Mouse (Mus musculus) kidney, embryonic 14.5 days (tissue): Measurements from ENCODE around the gene Tgfb1. TPM values are rescaled to one million over a fixed set of nuclear protein-coding genes. Genes with fewer than 3 reads are reported as not detected.

Experiments used
- ATAC-seq: fragments of 200-750 bp; cut with Nextera tagmentation; 2 replicates; pipeline ENCODE4 v1.8.0; 2017; ENCODE audit warnings: moderate number of reproducible peaks, mild to moderate bottlenecking, moderate TSS enrichment, moderate library complexity; ENCODE audit not compliant: low FRiP score, low TSS enrichment
- H3K27ac ChIP-seq: fragments of 300-500 bp; sonication (generic); 2 replicates; pipeline ENCODE4 v1.5.1; 2014; ENCODE audit warnings: low read depth, mild to moderate bottlenecking, low read length, moderate library complexity, mixed read lengths
- H3K27me3 ChIP-seq: fragments of 300-500 bp; sonication (generic); 2 replicates; pipeline ENCODE4 v1.6.1; 2014; ENCODE audit warnings: mild to moderate bottlenecking, low read length; ENCODE audit not compliant: control insufficient read depth, insufficient read depth
- H3K36me3 ChIP-seq: fragments of 300-500 bp; sonication (generic); 2 replicates; pipeline ENCODE4 v1.6.1; 2014; ENCODE audit warnings: low read length, mixed read lengths; ENCODE audit not compliant: control insufficient read depth, insufficient read depth
- H3K4me1 ChIP-seq: fragments of 300-500 bp; sonication (generic); 2 replicates; pipeline ENCODE4 v1.6.1; 2014; ENCODE audit warnings: low read length, mixed read lengths; ENCODE audit not compliant: control insufficient read depth, insufficient read depth
- H3K4me2 ChIP-seq: fragments of 300-500 bp; sonication (generic); replicated peaks from 2 replicates; pipeline ENCODE4 v1.6.1; 2014; ENCODE audit warnings: low read depth, mild to moderate bottlenecking, low read length
- H3K4me3 ChIP-seq: fragments of 300-500 bp; sonication (generic); 2 replicates; pipeline ENCODE4 v1.5.1; 2014; ENCODE audit warnings: mild to moderate bottlenecking, low read length
- H3K9ac ChIP-seq: fragments of 300-500 bp; sonication (generic); 2 replicates; pipeline ENCODE4 v1.6.1; 2014; ENCODE audit warnings: low read depth, mild to moderate bottlenecking, low read length, moderate library complexity
- H3K9me3 ChIP-seq: fragments of 300-500 bp; sonication (generic); 2 replicates; pipeline ENCODE4 v1.6.1; 2016; ENCODE audit warnings: low read length; ENCODE audit not compliant: control insufficient read depth
- WGBS: fragments of 180-500 bp; shearing (Covaris S2); extraction: QIAGEN DNeasy Blood & Tissue Kit; methylation state at CpG from one replicate; pipeline ENCODE4 v1.1.7; 2014; 5-methylcytosine and 5-hydroxymethylcytosine counted together
- polyA plus RNA-seq: library from polyadenylated mRNA; unstranded; fragments of >200 nt; fragmentation: Nextera tagmentation; extraction: Ambion mirVana; gene quantifications from 2 replicates; pipeline ENCODE4 v1.2.1, GENCODE M21; 2014

Gene Tgfb1
- polyA plus RNA-seq, 1 experiment from 2014 or later = 5.1 TPM

- H3K36me3 ChIP-seq = peaks cover 98% of the 10 kb centered on the region
- no peak overlapping the region for H3K4me2 ChIP-seq
- ATAC-seq = no peak
- no peak overlapping the region for H3K9ac ChIP-seq
- no peaks in the 10 kb centered on the region for H3K4me1 ChIP-seq
- no peaks in the 10 kb centered on the region for H3K27me3 ChIP-seq
- H3K4me3 ChIP-seq = no peak overlapping the region
- no peaks in the 10 kb centered on the region for H3K9me3 ChIP-seq
- WGBS = 52% methylated on average over 2 of the region's 2 CpGs
- no peak overlapping the region for H3K27ac ChIP-seq
These were observed 42.6 kb downstream of the Tgfb1 start for GRCm38 (mm10) chr7:25729396-25729795.

DNA sequence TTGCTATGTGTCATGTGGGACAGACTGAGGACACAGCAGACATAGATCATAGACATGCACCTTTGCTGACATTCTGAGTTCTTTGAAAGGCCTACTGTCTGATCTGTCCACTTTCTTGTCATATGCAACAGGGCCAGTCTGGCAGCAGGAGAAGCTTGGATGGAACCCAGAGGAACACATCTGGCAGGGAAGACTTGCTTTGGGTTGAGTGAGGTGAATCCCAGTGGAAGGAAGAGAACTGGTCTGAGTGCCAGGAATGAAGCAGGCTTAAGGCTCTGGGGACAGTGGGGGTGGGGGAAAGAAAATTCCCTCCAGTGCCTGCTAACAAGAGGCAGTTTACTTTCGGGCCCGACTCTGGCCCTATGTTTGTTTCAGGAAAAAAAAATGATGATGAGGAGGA is 43.1 kb downstream of the Tgfb1 start:
- H3K36me3 ChIP-seq = peaks cover 98% of the 10 kb centered on the region
- ATAC-seq = no peak
- H3K4me3 ChIP-seq = no peak overlapping the region
- H3K9me3 ChIP-seq = no peaks in the 10 kb centered on the region
- no peak overlapping the region for H3K9ac ChIP-seq
- no peaks in the 10 kb centered on the region for H3K27me3 ChIP-seq
- H3K27ac ChIP-seq = no peak overlapping the region
- H3K4me1 ChIP-seq = no peaks in the 10 kb centered on the region
- no peak overlapping the region for H3K4me2 ChIP-seq
- WGBS = 96% methylated on average over 2 of the region's 2 CpGs

- Histone ChIP-seq H3K9me3 (no peaks in the 10 kb centered on the region), H3K9ac (no peak overlapping the region), H3K4me3 (no peak overlapping the region), H3K4me2 (no peak overlapping the region), H3K27me3 (no peaks in the 10 kb centered on the region), H3K27ac (no peak overlapping the region), H3K36me3 (peaks cover 98% of the 10 kb centered on the region), H3K4me1 (no peaks in the 10 kb centered on the region)
- ATAC-seq = no peak
- 91% methylated on average over 8 of the region's 8 CpGs for WGBS
These were observed 44.7 kb downstream of the Tgfb1 start for GRCm38 (mm10) chr7:25731294-25732055.

- no peak for ATAC-seq
- no peak overlapping the region for H3K27ac ChIP-seq
- H3K36me3 ChIP-seq = peaks cover 98% of the 10 kb centered on the region
- no peak overlapping the region for H3K4me2 ChIP-seq
- no peaks in the 10 kb centered on the region for H3K27me3 ChIP-seq
- no peaks in the 10 kb centered on the region for H3K4me1 ChIP-seq
- no peak overlapping the region for H3K9ac ChIP-seq
- no peak overlapping the region for H3K4me3 ChIP-seq
- WGBS = 77% methylated on average over 4 of the region's 4 CpGs
- no peaks in the 10 kb centered on the region for H3K9me3 ChIP-seq
These were observed 48.2 kb downstream of the Tgfb1 start for GRCm38 (mm10) chr7:25734991-25735390.

DNA sequence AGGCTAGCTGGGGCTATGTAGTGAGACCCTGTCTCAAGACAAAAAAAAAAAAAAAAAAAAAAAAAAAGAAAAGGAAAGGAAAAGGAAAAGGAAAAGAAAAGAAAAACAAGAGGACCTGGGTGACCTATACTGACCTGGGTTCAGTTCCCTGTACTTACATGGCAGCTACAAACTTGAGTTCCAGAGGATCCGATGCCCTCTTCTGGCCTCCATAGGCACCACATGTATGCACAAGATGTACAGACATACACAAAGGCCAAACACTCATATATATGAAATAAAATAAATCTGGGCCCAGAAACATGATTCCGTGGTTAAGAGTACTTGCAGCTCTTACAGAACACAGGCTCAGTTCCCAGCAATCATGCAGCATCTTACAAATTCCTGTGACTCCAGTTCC is 50.1 kb downstream of the Tgfb1 start:
- no peak overlapping the region for H3K9ac ChIP-seq
- H3K27me3 ChIP-seq = no peaks in the 10 kb centered on the region
- WGBS = 98% methylated on average over 2 of the region's 2 CpGs
- H3K4me1 ChIP-seq = no peaks in the 10 kb centered on the region
- H3K4me3 ChIP-seq = no peak overlapping the region
- H3K27ac ChIP-seq = no peak overlapping the region
- peaks cover 99% of the 10 kb centered on the region for H3K36me3 ChIP-seq
- no peak overlapping the region for H3K4me2 ChIP-seq
- no peak for ATAC-seq
- H3K9me3 ChIP-seq = no peaks in the 10 kb centered on the region

DNA sequence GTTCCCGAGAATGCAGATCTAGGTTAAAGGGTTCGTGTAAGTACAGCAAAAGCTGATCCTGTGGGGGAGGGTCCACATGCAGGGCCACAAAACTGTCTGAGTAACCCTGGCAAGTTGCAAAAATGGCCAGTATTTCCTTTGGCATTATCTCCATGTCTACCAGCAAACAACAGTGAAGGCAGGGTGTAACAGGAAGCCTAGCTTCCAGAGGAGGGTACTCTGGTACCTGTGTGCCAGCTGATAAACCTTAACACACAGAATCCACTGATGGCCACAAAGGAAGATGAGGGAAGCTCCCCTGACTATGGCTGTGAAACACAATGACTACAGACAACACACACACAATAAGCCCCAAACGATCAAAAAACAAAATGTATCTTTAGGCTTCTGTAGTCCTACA is 51.5 kb downstream of the Tgfb1 start:
- no peak for ATAC-seq
- no peaks in the 10 kb centered on the region for H3K27me3 ChIP-seq
- no peak overlapping the region for H3K9ac ChIP-seq
- H3K9me3 ChIP-seq = no peaks in the 10 kb centered on the region
- 88% methylated on average over 3 of the region's 3 CpGs for WGBS
- H3K4me3 ChIP-seq = no peak overlapping the region
- H3K4me1 ChIP-seq = no peaks in the 10 kb centered on the region
- no peak overlapping the region for H3K4me2 ChIP-seq
- H3K27ac ChIP-seq = no peak overlapping the region
- peaks cover 99% of the 10 kb centered on the region for H3K36me3 ChIP-seq

DNA sequence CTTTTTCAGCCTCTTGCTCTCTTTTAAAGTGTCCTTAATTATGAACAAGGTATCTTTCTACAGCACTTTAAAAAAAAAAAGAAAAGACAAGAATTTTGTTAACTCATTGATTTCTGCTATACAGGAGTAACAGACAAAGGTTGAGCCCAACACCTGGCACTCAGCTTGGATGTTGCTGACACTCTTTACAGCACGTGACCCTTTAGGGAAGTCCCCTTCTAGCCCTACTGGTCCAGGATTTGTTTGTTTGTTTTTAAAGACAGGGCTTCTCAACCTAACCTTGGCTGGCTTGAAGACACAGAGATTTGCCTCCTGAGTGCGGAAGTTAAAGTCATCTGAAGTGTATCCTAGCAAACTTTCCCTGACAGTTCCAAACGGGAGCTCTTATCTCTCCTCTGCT is 60.0 kb downstream of the Tgfb1 start:
- H3K4me3 ChIP-seq = no peak overlapping the region
- H3K27me3 ChIP-seq = no peaks in the 10 kb centered on the region
- no peak for ATAC-seq
- H3K4me2 ChIP-seq = no peak overlapping the region
- WGBS = 73% methylated on average over 3 of the region's 3 CpGs
- no peaks in the 10 kb centered on the region; the same call in 1 of the 2 replicates for H3K4me1 ChIP-seq
- no peak overlapping the region for H3K27ac ChIP-seq
- H3K9ac ChIP-seq = no peak overlapping the region
- peaks cover 99% of the 10 kb centered on the region for H3K36me3 ChIP-seq
- H3K9me3 ChIP-seq = no peaks in the 10 kb centered on the region

- Histone ChIP-seq H3K4me1 (peaks cover 15% of the 10 kb centered on the region), H3K9me3 (no peaks in the 10 kb centered on the region), H3K36me3 (peaks cover 46% of the 10 kb centered on the region), H3K27ac (no peak overlapping the region), H3K27me3 (no peaks in the 10 kb centered on the region), H3K4me2 (peak overlapping the region; percentile 63), H3K9ac (peak overlapping the region; percentile 100), H3K4me3 (peak overlapping the region; percentile 97)
- no peak for ATAC-seq
These were observed 66.3 kb downstream of the Tgfb1 start for GRCm38 (mm10) chr7:25753076-25753475.

- 1% methylated on average over 46 of the region's 46 CpGs for WGBS
- H3K4me1 ChIP-seq = peaks cover 15% of the 10 kb centered on the region
- H3K9ac ChIP-seq = peak overlapping the region; percentile 100
- H3K4me2 ChIP-seq = peak overlapping the region; percentile 63
- H3K27me3 ChIP-seq = no peaks in the 10 kb centered on the region
- ATAC-seq = peak; percentile 3; the same call in 1 of the 2 replicates
- H3K27ac ChIP-seq = peak overlapping the region; percentile 91
- peaks cover 43% of the 10 kb centered on the region for H3K36me3 ChIP-seq
- H3K9me3 ChIP-seq = no peaks in the 10 kb centered on the region
- H3K4me3 ChIP-seq = peak overlapping the region; percentile 97
These were observed 67.0 kb downstream of the Tgfb1 start for GRCm38 (mm10) chr7:25753643-25754438.
